Mouse (Mus musculus): ENCODE data around the gene Tbl3. TPM values are rescaled to one million over a fixed set of nuclear protein-coding genes. Genes with fewer than 3 reads are reported as not detected.

Tbl3 gene
- polyA plus RNA-seq, 1 experiment, result 24.8 TPM

- H3K4me3 ChIP-seq (ENCODE audit: insufficient read depth, low read length), result no peak overlapping the region
- no peak overlapping the region for H3K27ac ChIP-seq (ENCODE audit: insufficient read depth, low read length)
- no peaks in the 10 kb centered on the region for H3K4me1 ChIP-seq (ENCODE audit: control insufficient read depth, insufficient read depth, low read length)
- TF ChIP-seq POLR2A (IDR thresholded peaks at IDR 0.05; ENCODE audit: low read depth, low read length) (no peak), CTCF (IDR thresholded peaks at IDR 0.05; ENCODE audit: borderline replicate concordance, insufficient read depth, low read length) (no peak)
These were observed 32.5 kb upstream of the Tbl3 start for GRCm38 (mm10) chr17:24739926-24740325.

GRCm38 (mm10) chr17:24738238-24738637, 30.8 kb upstream of the Tbl3 start:
- H3K4me1 ChIP-seq (ENCODE audit: control insufficient read depth, insufficient read depth, low read length), result no peaks in the 10 kb centered on the region
- TF ChIP-seq POLR2A (IDR thresholded peaks at IDR 0.05; ENCODE audit: low read depth, low read length) (no peak), CTCF (IDR thresholded peaks at IDR 0.05; ENCODE audit: borderline replicate concordance, insufficient read depth, low read length) (no peak)
- H3K27ac ChIP-seq (ENCODE audit: insufficient read depth, low read length), result no peak overlapping the region
- H3K4me3 ChIP-seq (ENCODE audit: insufficient read depth, low read length), result no peak overlapping the region

DNA sequence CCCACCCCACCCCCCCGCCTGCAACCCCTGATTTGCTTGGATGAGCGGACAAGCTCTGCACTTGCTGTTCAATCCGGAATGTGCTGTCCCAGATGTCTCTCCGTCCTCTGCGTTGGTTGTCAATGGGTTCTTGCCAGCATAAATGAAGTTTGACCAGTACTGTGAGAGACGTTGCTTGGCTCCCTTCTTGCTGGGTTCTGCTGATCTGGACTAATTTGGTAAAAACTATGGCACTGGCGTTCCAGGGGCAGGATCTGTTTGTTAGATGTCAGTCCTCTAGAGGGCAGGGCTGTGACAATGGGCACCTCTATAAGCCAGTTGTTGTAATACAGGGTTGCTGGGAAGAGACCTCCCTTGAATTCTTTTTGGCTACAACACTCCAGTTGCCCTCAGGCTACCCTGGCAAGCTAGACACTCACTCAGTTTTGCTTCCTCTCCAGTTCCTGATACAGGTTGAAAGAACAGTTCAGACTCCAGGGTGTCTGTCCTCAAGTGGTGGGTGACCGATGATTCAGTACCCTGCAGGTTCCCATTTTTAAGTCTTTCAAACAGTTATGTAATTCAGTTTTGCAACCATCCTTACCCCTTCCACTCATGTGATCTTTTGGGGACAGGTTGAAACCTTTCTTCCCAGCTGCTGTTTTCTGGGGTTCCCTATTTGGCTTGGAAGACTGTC, 29.8 kb upstream of the Tbl3 start:
- Histone ChIP-seq H3K4me3 (ENCODE audit: insufficient read depth, low read length) (peak overlapping the region; percentile 75), H3K27ac (ENCODE audit: insufficient read depth, low read length) (no peak overlapping the region), H3K4me1 (ENCODE audit: control insufficient read depth, insufficient read depth, low read length) (no peaks in the 10 kb centered on the region)
- TF ChIP-seq CTCF (IDR thresholded peaks at IDR 0.05; ENCODE audit: borderline replicate concordance, insufficient read depth, low read length), result no peak
- TF ChIP-seq POLR2A (IDR thresholded peaks at IDR 0.05; ENCODE audit: low read depth, low read length), result peak; percentile 34; the same call in 1 of the 2 replicates

DNA sequence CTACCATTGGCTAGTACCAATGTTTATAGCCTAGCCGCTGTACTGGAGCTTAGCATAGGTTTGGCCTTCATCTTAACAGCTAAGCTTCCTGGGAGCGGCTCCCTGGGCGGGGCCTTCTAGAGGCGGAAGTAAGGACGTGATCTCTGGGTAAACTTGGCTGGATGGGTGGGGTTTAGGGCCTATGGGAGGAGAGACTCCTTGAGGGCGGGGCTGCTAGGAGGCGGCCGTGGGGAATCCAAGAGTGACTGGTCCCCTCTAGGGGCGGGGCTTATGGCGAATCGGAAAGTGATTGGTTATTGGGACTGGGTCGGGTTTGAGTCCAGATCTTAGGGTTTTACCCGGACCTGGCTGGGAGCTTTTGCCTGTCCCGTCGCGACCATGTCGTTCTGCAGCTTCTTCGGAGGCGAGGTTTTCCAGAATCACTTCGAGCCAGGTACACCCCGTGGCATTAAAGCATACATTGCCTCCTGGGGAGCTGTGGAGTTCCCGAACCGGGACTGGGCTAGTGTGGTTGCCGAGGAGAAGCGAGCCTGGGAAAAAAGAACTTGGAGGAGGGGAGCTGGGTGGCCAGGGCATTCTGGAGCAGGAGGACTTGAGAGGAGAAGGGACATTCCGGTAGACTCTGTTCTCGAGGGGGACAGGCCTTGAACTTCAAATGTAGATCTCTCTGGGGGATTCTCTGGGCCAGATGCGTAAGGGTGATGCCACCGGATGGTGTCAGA, 29.0 kb upstream of the Tbl3 start, which contains the start of gene Msrb1:
Msrb1 (plus strand) TSS at position 313 of the 722 bp plus-strand sequence.
- TF ChIP-seq POLR2A (IDR thresholded peaks at IDR 0.05; ENCODE audit: low read depth, low read length) (peak; percentile 99), CTCF (IDR thresholded peaks at IDR 0.05; ENCODE audit: borderline replicate concordance, insufficient read depth, low read length) (no peak)
- Histone ChIP-seq H3K27ac (ENCODE audit: insufficient read depth, low read length) (peak within 1 kb of the TSS; percentile 7; the same call in 1 of the 2 replicates), H3K4me1 (ENCODE audit: control insufficient read depth, insufficient read depth, low read length) (no peaks in the 10 kb centered on the region), H3K4me3 (ENCODE audit: insufficient read depth, low read length) (peak within 1 kb of the TSS; percentile 75)

- Histone ChIP-seq H3K4me1 (ENCODE audit: control insufficient read depth, insufficient read depth, low read length) (no peaks in the 10 kb centered on the region), H3K27ac (ENCODE audit: insufficient read depth, low read length) (no peak overlapping the region), H3K4me3 (ENCODE audit: insufficient read depth, low read length) (no peak overlapping the region)
- TF ChIP-seq CTCF (IDR thresholded peaks at IDR 0.05; ENCODE audit: borderline replicate concordance, insufficient read depth, low read length), result no peak
- TF ChIP-seq POLR2A (IDR thresholded peaks at IDR 0.05; ENCODE audit: low read depth, low read length), result no peak
These were observed 28.0 kb upstream of the Tbl3 start for GRCm38 (mm10) chr17:24735446-24735845.

- TF ChIP-seq CTCF (IDR thresholded peaks at IDR 0.05; ENCODE audit: borderline replicate concordance, insufficient read depth, low read length) (no peak), POLR2A (IDR thresholded peaks at IDR 0.05; ENCODE audit: low read depth, low read length) (no peak)
- H3K27ac ChIP-seq (ENCODE audit: insufficient read depth, low read length), result no peak overlapping the region
- no peaks in the 10 kb centered on the region for H3K4me1 ChIP-seq (ENCODE audit: control insufficient read depth, insufficient read depth, low read length)
- no peak overlapping the region for H3K4me3 ChIP-seq (ENCODE audit: insufficient read depth, low read length)
These were observed 27.1 kb upstream of the Tbl3 start for GRCm38 (mm10) chr17:24734513-24734912.

DNA sequence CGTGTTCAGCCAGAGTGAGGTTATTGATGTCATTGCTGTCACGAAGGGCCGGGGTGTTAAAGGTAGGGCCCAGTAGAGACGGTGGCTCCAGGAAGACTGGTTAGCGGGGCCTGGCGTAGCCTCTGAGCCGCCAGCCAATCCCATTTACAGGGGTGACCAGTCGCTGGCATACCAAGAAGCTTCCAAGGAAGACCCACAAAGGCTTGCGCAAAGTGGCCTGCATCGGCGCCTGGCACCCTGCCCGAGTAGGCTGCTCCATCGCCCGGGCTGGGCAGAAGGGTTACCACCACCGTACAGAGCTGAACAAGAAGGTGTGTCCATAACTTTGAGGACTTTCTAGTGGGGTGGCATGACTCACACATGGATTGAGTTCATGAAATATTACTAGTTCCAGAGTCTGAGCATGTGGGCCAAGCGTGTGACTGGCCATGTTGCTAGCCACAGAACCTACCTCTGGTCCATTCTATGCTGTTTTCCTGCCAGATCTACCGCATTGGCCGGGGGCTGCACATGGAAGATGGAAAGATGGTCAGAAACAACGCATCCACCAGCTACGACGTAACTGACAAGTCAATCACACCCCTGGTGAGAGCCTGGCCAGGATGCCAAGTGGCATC, 26.1 kb upstream of the Tbl3 start:
- no peak for TF ChIP-seq CTCF (IDR thresholded peaks at IDR 0.05; ENCODE audit: borderline replicate concordance, insufficient read depth, low read length)
- no peak for TF ChIP-seq POLR2A (IDR thresholded peaks at IDR 0.05; ENCODE audit: low read depth, low read length)
- no peaks in the 10 kb centered on the region for H3K4me1 ChIP-seq (ENCODE audit: control insufficient read depth, insufficient read depth, low read length)
- no peak overlapping the region for H3K4me3 ChIP-seq (ENCODE audit: insufficient read depth, low read length)
- no peak overlapping the region for H3K27ac ChIP-seq (ENCODE audit: insufficient read depth, low read length)

DNA sequence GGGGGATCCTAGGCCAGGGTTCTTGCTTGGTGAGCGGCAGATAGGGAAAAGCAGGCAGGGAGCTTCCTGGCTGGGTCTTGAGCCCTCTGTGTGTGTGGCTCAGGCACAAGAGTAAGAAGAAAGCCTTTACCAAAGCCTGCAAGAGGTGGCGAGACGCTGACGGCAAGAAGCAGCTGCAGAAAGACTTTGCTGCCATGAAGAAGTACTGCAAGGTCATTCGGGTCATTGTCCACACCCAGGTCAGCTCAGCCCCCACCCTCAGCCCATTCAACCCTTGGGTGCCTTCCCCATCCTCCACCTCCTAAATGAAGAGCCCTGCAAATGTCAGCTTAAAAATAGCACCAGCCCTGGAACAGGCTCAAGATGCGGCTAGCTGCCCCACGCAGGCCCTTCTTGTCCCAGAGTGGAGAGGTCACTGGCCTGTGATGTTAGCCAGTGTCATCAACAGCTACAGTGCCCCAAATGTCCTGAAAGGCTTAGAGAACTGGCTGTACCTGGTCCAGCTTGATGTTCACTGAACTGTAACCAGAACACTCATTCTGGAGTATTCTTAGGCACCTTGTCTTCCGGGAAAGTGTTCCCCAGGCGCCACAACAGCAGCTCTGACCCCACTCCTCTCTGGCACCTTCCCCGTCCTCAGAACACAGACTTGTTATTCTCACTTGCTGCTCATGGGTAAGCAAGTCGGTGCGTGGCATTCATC, 24.9 kb upstream of the Tbl3 start:
- no peak for TF ChIP-seq CTCF (IDR thresholded peaks at IDR 0.05; ENCODE audit: borderline replicate concordance, insufficient read depth, low read length)
- no peak for TF ChIP-seq POLR2A (IDR thresholded peaks at IDR 0.05; ENCODE audit: low read depth, low read length)
- no peak overlapping the region for H3K27ac ChIP-seq (ENCODE audit: insufficient read depth, low read length)

GRCm38 (mm10) chr17:24730787-24731186, 23.3 kb upstream of the Tbl3 start:
- H3K4me3 ChIP-seq (ENCODE audit: insufficient read depth, low read length), result no peak overlapping the region
- no peak overlapping the region for H3K27ac ChIP-seq (ENCODE audit: insufficient read depth, low read length)
- TF ChIP-seq POLR2A (IDR thresholded peaks at IDR 0.05; ENCODE audit: low read depth, low read length) (no peak), CTCF (IDR thresholded peaks at IDR 0.05; ENCODE audit: borderline replicate concordance, insufficient read depth, low read length) (no peak)
- no peaks in the 10 kb centered on the region for H3K4me1 ChIP-seq (ENCODE audit: control insufficient read depth, insufficient read depth, low read length)

More for the DNA sequence above, 24.9 kb upstream of the Tbl3 start:
- Histone ChIP-seq H3K4me3 (ENCODE audit: insufficient read depth, low read length) (no peak overlapping the region), H3K4me1 (ENCODE audit: control insufficient read depth, insufficient read depth, low read length) (no peaks in the 10 kb centered on the region)

All from embryonic fibroblast, embryonic 13.5 days (primary cell).